22 mouse cellular contexts compared by ENCODE assay signal in the genomic region with DNA sequence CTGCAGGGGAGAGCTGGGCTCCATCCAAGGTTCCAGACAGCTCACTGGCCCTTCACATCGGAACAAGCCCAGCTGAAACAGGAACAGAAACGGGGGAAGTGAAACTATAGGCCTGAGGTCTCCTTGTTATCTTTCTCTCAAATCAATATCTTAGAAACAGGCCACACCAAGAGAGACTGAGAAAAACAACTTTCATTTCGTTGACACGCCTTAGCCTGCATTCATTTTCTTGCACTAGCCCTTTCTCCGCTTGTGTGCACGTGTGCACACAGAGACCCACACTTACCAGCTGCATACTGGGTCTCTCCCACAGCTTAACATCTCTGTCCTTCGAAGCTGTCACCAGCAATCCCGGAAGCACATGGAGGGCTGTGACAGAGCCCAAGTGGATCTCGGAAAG. TPM values are rescaled to one million over a fixed set of nuclear protein-coding genes. Genes with fewer than 3 reads are reported as not detected.
DNase-seq lines count a peak whose midpoint lies in the region; ATAC-seq and TF ChIP-seq lines count a peak whose summit lies in the region.
"Had no signal": no experiment of that assay in that cellular context is flagged by ENCODE, and none has a peak within 500 bp of the region (broad histone marks: within the 10 kb centered on the region; RNA-seq: fewer than 3 reads in every experiment).

No protein-coding gene starts in this region.

- H3K4me3 ChIP-seq in bone marrow macrophage, adult 2 months (ENCODE audit: insufficient read depth, low read length) = peak overlapping the region; percentile 43
- no peak overlapping the region for H3K4me3 ChIP-seq in neural tube, embryonic 15.5 days (replicated peaks)
- no peak overlapping the region for H3K4me3 ChIP-seq in forebrain, embryonic 14.5 days (ENCODE audit: low read depth, low read length)
- H3K4me3 ChIP-seq: embryonic facial prominence, embryonic 13.5 days; heart, embryonic 15.5 days; layer of hippocampus, adult 2 months; midbrain, embryonic 12.5 days; neural tube, embryonic 12.5 days; stomach, embryonic 15.5 days had no signal

- peak; percentile 22 for DNase-seq in layer of hippocampus, adult 11-12 months (ENCODE audit: low spot score)
- DNase-seq in layer of hippocampus, postnatal 10 days (ENCODE audit: low spot score in 2 of 2) = no peak
- DNase-seq in A20 (ENCODE audit: low read depth, low spot score) = peak; percentile 36
- DNase-seq in embryo, embryonic 11 days = no peak
- no peak for DNase-seq in forebrain, embryonic 14.5 days (ENCODE audit: low spot score)
- DNase-seq: cerebellum, postnatal 25 days; gastrocnemius, postnatal 36 days; kidney, adult 2 months; lung, adult 2 months had no signal

- peaks cover 65% of the 10 kb centered on the region for H3K4me1 ChIP-seq in bone marrow macrophage, adult 2 months (ENCODE audit: control insufficient read depth, insufficient read depth, low read length)
- H3K4me1 ChIP-seq in neural tube, embryonic 15.5 days = no peaks in the 10 kb centered on the region
- no peaks in the 10 kb centered on the region for H3K4me1 ChIP-seq in forebrain, embryonic 14.5 days (ENCODE audit: control insufficient read depth, insufficient read depth, low read length)
- H3K4me1 ChIP-seq: embryonic facial prominence, embryonic 13.5 days; heart, embryonic 15.5 days; midbrain, embryonic 12.5 days; neural tube, embryonic 12.5 days; stomach, embryonic 15.5 days had no signal

- peak; percentile 86 for ATAC-seq in megakaryocyte progenitor cell, adult 5-6 weeks (replicated peaks; ENCODE audit: poor library complexity)
- no peak for ATAC-seq in neural tube, embryonic 15.5 days (ENCODE audit: low FRiP score)
- no peak for ATAC-seq in forebrain, embryonic 14.5 days
- ATAC-seq: forebrain, embryonic 16.5 days had no signal

- no peak for TF ChIP-seq CTCF in bone marrow macrophage, adult 2 months (IDR thresholded peaks at IDR 0.05; ENCODE audit: low read depth, low read length)

- WGBS in neural tube, embryonic 15.5 days = 92% methylated on average over 9 of the region's 9 CpGs
- WGBS in forebrain, embryonic 14.5 days = 90% methylated on average over 9 of the region's 9 CpGs

- no peak for TF ChIP-seq POLR2A in bone marrow macrophage, adult 2 months (IDR thresholded peaks at IDR 0.05; ENCODE audit: borderline replicate concordance, low read depth, low read length)

- no peak overlapping the region for H3K9ac ChIP-seq in neural tube, embryonic 15.5 days (replicated peaks)
- H3K9ac ChIP-seq in forebrain, embryonic 14.5 days (ENCODE audit: low read length) = no peak overlapping the region
- H3K9ac ChIP-seq: embryonic facial prominence, embryonic 13.5 days; heart, embryonic 15.5 days; hindbrain, embryonic 14.5 days; midbrain, embryonic 12.5 days; neural tube, embryonic 12.5 days; stomach, embryonic 15.5 days had no signal

- H3K36me3 ChIP-seq in neural tube, embryonic 15.5 days = peaks cover 45% of the 10 kb centered on the region
- peaks cover 38% of the 10 kb centered on the region for H3K36me3 ChIP-seq in forebrain, embryonic 14.5 days (ENCODE audit: control insufficient read depth, insufficient read depth, low read length)

- peak overlapping the region; percentile 97 for H3K27ac ChIP-seq in bone marrow macrophage, adult 2 months (ENCODE audit: insufficient read depth, low read depth, low read length)
- no peak overlapping the region for H3K27ac ChIP-seq in neural tube, embryonic 15.5 days (replicated peaks)
- no peak overlapping the region for H3K27ac ChIP-seq in forebrain, embryonic 14.5 days (ENCODE audit: low read depth, low read length)
- H3K27ac ChIP-seq: embryonic facial prominence, embryonic 13.5 days; heart, embryonic 15.5 days; hindbrain, embryonic 14.5 days; layer of hippocampus, adult 2 months; midbrain, embryonic 12.5 days; neural tube, embryonic 12.5 days; stomach, embryonic 15.5 days had no signal

- no peaks in the 10 kb centered on the region for H3K27me3 ChIP-seq in neural tube, embryonic 15.5 days (replicated peaks)
- no peaks in the 10 kb centered on the region for H3K27me3 ChIP-seq in forebrain, embryonic 14.5 days (replicated peaks; ENCODE audit: control insufficient read depth, insufficient read depth, low read length)
- H3K27me3 ChIP-seq: embryonic facial prominence, embryonic 13.5 days; heart, embryonic 15.5 days; midbrain, embryonic 12.5 days; neural tube, embryonic 12.5 days; stomach, embryonic 15.5 days had no signal

- no peaks in the 10 kb centered on the region for H3K9me3 ChIP-seq in neural tube, embryonic 15.5 days (replicated peaks)
- H3K9me3 ChIP-seq in forebrain, embryonic 14.5 days (replicated peaks; ENCODE audit: control insufficient read depth, low read length) = no peaks in the 10 kb centered on the region
- H3K9me3 ChIP-seq: embryonic facial prominence, embryonic 13.5 days; heart, embryonic 15.5 days; midbrain, embryonic 12.5 days; neural tube, embryonic 12.5 days; stomach, embryonic 15.5 days had no signal

- H3K4me2 ChIP-seq in neural tube, embryonic 15.5 days = no peak overlapping the region
- no peak overlapping the region for H3K4me2 ChIP-seq in forebrain, embryonic 14.5 days (ENCODE audit: low read length)
- H3K4me2 ChIP-seq: embryonic facial prominence, embryonic 13.5 days; heart, embryonic 15.5 days; hindbrain, embryonic 14.5 days; midbrain, embryonic 12.5 days; neural tube, embryonic 12.5 days; stomach, embryonic 15.5 days had no signal

RNA-seq across cellular contexts. Expression of gene Parp2, which starts 16.6 kb away (rescaled TPM):
- total RNA-seq in layer of hippocampus, postnatal 10 days (2021) = 10 to 100 TPM; 23.7 to 41.6 TPM
- polyA plus RNA-seq in bone marrow macrophage, adult 2 months (2012; ENCODE audit: insufficient read depth, insufficient read length, missing spikeins) = 75.2 and 77.4 TPM in 2 replicates
- 63.6 and 99.3 TPM in 2 replicates for total RNA-seq in megakaryocyte progenitor cell, adult 5-6 weeks (2015)
- total RNA-seq in megakaryocyte progenitor cell, adult 5-6 weeks (2017) = 92.4 and 99.5 TPM in 2 replicates
- 43.6 and 48.7 TPM in 2 replicates for polyA plus RNA-seq in neural tube, embryonic 15.5 days (2015; fragmentation: Nextera tagmentation; extraction: Ambion mirVana)
- 58.7 and 60.9 TPM in 2 replicates for polyA plus RNA-seq in forebrain, embryonic 14.5 days (2014; fragmentation: Nextera tagmentation; extraction: Ambion mirVana)

RNA-seq across cellular contexts. Expression of gene Ccnb1ip1, which starts 16.7 kb away (rescaled TPM):
- total RNA-seq in layer of hippocampus, postnatal 10 days (2021) = not detected
- polyA plus RNA-seq in bone marrow macrophage, adult 2 months (2012; ENCODE audit: insufficient read depth, insufficient read length, missing spikeins) = not detected in 2 replicates
- not detected in 2 replicates for total RNA-seq in megakaryocyte progenitor cell, adult 5-6 weeks (2015)
- total RNA-seq in megakaryocyte progenitor cell, adult 5-6 weeks (2017) = not detected in 2 replicates
- polyA plus RNA-seq in neural tube, embryonic 15.5 days (2015; fragmentation: Nextera tagmentation; extraction: Ambion mirVana) = not detected in 2 replicates
- polyA plus RNA-seq in forebrain, embryonic 14.5 days (2014; fragmentation: Nextera tagmentation; extraction: Ambion mirVana) = 0.11 TPM in 1 of 2 replicates, not detected in the other
- total RNA-seq: adrenal gland, adult 18-20 months; layer of hippocampus, adult 2 months; left cerebral cortex, postnatal 36 days had no signal
- polyA plus RNA-seq: embryonic facial prominence, embryonic 13.5 days; forebrain, embryonic 16.5 days; heart, embryonic 15.5 days; hindbrain, embryonic 14.5 days; kidney, adult 2 months; lung, adult 2 months; midbrain, embryonic 12.5 days; neural tube, embryonic 12.5 days; stomach, embryonic 15.5 days had no signal

RNA-seq across cellular contexts. Expression of gene Ttc5, which starts 38.9 kb away (rescaled TPM):
- 10 to 100 TPM; 77.0 to 83.5 TPM for total RNA-seq in layer of hippocampus, postnatal 10 days (2021)
- 49.3 and 55.7 TPM in 2 replicates for polyA plus RNA-seq in bone marrow macrophage, adult 2 months (2012; ENCODE audit: insufficient read depth, insufficient read length, missing spikeins)
- 20.6 and 27.4 TPM in 2 replicates for total RNA-seq in megakaryocyte progenitor cell, adult 5-6 weeks (2015)
- total RNA-seq in megakaryocyte progenitor cell, adult 5-6 weeks (2017) = 39.5 and 41.8 TPM in 2 replicates
- 114 and 119 TPM in 2 replicates for polyA plus RNA-seq in neural tube, embryonic 15.5 days (2015; fragmentation: Nextera tagmentation; extraction: Ambion mirVana)
- 152 and 161 TPM in 2 replicates for polyA plus RNA-seq in forebrain, embryonic 14.5 days (2014; fragmentation: Nextera tagmentation; extraction: Ambion mirVana)

RNA-seq across cellular contexts. Expression of gene Tep1, which starts 46.1 kb away (rescaled TPM):
- total RNA-seq in layer of hippocampus, postnatal 10 days (2021) = 1 to 10 TPM; 4.4 to 4.8 TPM
- polyA plus RNA-seq in bone marrow macrophage, adult 2 months (2012; ENCODE audit: insufficient read depth, insufficient read length, missing spikeins) = 206 and 269 TPM in 2 replicates
- 32.3 and 37.7 TPM in 2 replicates for total RNA-seq in megakaryocyte progenitor cell, adult 5-6 weeks (2015)
- total RNA-seq in megakaryocyte progenitor cell, adult 5-6 weeks (2017) = 8.4 and 21.0 TPM in 2 replicates
- 3.1 and 4.0 TPM in 2 replicates for polyA plus RNA-seq in neural tube, embryonic 15.5 days (2015; fragmentation: Nextera tagmentation; extraction: Ambion mirVana)
- polyA plus RNA-seq in forebrain, embryonic 14.5 days (2014; fragmentation: Nextera tagmentation; extraction: Ambion mirVana) = 1.3 and 2.5 TPM in 2 replicates

Comparison
In these comparisons a context has a peak if more than half of its experiments do, and no peak if none do; other contexts are left out.
1. DNase-seq: peak in layer of hippocampus, adult 11-12 months (single experiment) and A20 (single experiment); none in layer of hippocampus, postnatal 10 days (0 of 2), embryo, embryonic 11 days (single experiment) and forebrain, embryonic 14.5 days (single experiment).